Mouse (Mus musculus): ENCODE measurements around the gene Slc39a2. TPM values are rescaled to one million over a fixed set of nuclear protein-coding genes. Genes with fewer than 3 reads are reported as not detected.

Gene Slc39a2
- total and polyA plus RNA-seq, 2 experiments from 2014 or later: 0.26 TPM; not detected in 1

GRCm38 (mm10) chr14:51929309-51929943 lies 36.7 kb downstream of the Slc39a2 start:
- Histone ChIP-seq H3K9me3 (replicated peaks; ENCODE audit: control insufficient read depth, low read length) (no peaks in the 10 kb centered on the region), H3K4me3 (ENCODE audit: low read depth, low read length) (no peak overlapping the region), H3K4me1 (ENCODE audit: control insufficient read depth, insufficient read depth) (peaks cover 5% of the 10 kb centered on the region; the same call in 1 of the 2 replicates), H3K4me2 (ENCODE audit: low read depth, low read length) (0 out of 2 replicates have a peak overlapping the region, but pooled peaks have one; percentile 27), H3K9ac (replicated peaks; ENCODE audit: low read depth, low read length) (no peak overlapping the region), H3K36me3 (replicated peaks; ENCODE audit: control insufficient read depth, insufficient read depth, low read length) (no peaks in the 10 kb centered on the region), H3K27me3 (ENCODE audit: control insufficient read depth, insufficient read depth, low read length) (no peaks in the 10 kb centered on the region), H3K27ac (ENCODE audit: low read depth) (peak overlapping the region; percentile 44)
- ATAC-seq (ENCODE audit: insufficient read depth, low read depth) (peak; percentile 72), DNase-seq (ENCODE audit: low spot score) (peak; percentile 51)
- WGBS: 62% methylated on average over 8 of the region's 8 CpGs
- TF ChIP-seq EP300 (IDR thresholded peaks at IDR 0.05; ENCODE audit: low read depth) (no peak), CTCF (IDR thresholded peaks at IDR 0.05; ENCODE audit: low read depth) (no peak)

- H3K36me3 ChIP-seq (replicated peaks; ENCODE audit: control insufficient read depth, insufficient read depth, low read length): no peaks in the 10 kb centered on the region
- no peak overlapping the region for H3K4me3 ChIP-seq (ENCODE audit: low read depth, low read length)
- 54% methylated on average over 9 of the region's 9 CpGs for WGBS
- H3K4me2 ChIP-seq (ENCODE audit: low read depth, low read length): 0 out of 2 replicates have a peak overlapping the region, but pooled peaks have one; percentile 27
- peak overlapping the region; percentile 44; the same call in 1 of the 2 replicates for H3K27ac ChIP-seq (ENCODE audit: low read depth)
- H3K9ac ChIP-seq (replicated peaks; ENCODE audit: low read depth, low read length): no peak overlapping the region
- peaks cover 5% of the 10 kb centered on the region; the same call in 1 of the 2 replicates for H3K4me1 ChIP-seq (ENCODE audit: control insufficient read depth, insufficient read depth)
- no peaks in the 10 kb centered on the region; the same call in 1 of the 2 replicates for H3K9me3 ChIP-seq (replicated peaks; ENCODE audit: control insufficient read depth, low read length)
- ATAC-seq (ENCODE audit: insufficient read depth, low read depth) (no peak), DNase-seq (ENCODE audit: low spot score) (no peak)
- H3K27me3 ChIP-seq (ENCODE audit: control insufficient read depth, insufficient read depth, low read length): no peaks in the 10 kb centered on the region
- no peak for TF ChIP-seq CTCF (IDR thresholded peaks at IDR 0.05; ENCODE audit: low read depth)
Observed at GRCm38 (mm10) chr14:51929968-51930367, 37.3 kb downstream of the Slc39a2 start.

GRCm38 (mm10) chr14:51930824-51931223 lies 38.1 kb downstream of the Slc39a2 start:
- Histone ChIP-seq H3K36me3 (replicated peaks; ENCODE audit: control insufficient read depth, insufficient read depth, low read length) (no peaks in the 10 kb centered on the region), H3K27ac (ENCODE audit: low read depth) (no peak overlapping the region), H3K4me1 (ENCODE audit: control insufficient read depth, insufficient read depth) (peaks cover 5% of the 10 kb centered on the region; the same call in 1 of the 2 replicates), H3K4me3 (ENCODE audit: low read depth, low read length) (no peak overlapping the region), H3K4me2 (ENCODE audit: low read depth, low read length) (no peak overlapping the region), H3K9ac (replicated peaks; ENCODE audit: low read depth, low read length) (no peak overlapping the region), H3K27me3 (ENCODE audit: control insufficient read depth, insufficient read depth, low read length) (no peaks in the 10 kb centered on the region), H3K9me3 (replicated peaks; ENCODE audit: control insufficient read depth, low read length) (peaks cover 5% of the 10 kb centered on the region; the same call in 1 of the 2 replicates)
- peak; percentile 82 for DNase-seq (ENCODE audit: low spot score)
- no peak for TF ChIP-seq EP300 (IDR thresholded peaks at IDR 0.05; ENCODE audit: low read depth)
- TF ChIP-seq CTCF (IDR thresholded peaks at IDR 0.05; ENCODE audit: low read depth): peak; percentile 94
- WGBS: 24% methylated on average over 5 of the region's 5 CpGs
- peak; percentile 81 for ATAC-seq (ENCODE audit: insufficient read depth, low read depth)

- no peak overlapping the region for H3K27ac ChIP-seq (ENCODE audit: low read depth)
- DNase-seq (ENCODE audit: low spot score) (no peak), ATAC-seq (ENCODE audit: insufficient read depth, low read depth) (no peak)
- H3K9me3 ChIP-seq (replicated peaks; ENCODE audit: control insufficient read depth, low read length): peaks cover 5% of the 10 kb centered on the region; the same call in 1 of the 2 replicates
- H3K4me1 ChIP-seq (ENCODE audit: control insufficient read depth, insufficient read depth): peaks cover 5% of the 10 kb centered on the region; the same call in 1 of the 2 replicates
- no peak overlapping the region for H3K4me3 ChIP-seq (ENCODE audit: low read depth, low read length)
- no peak overlapping the region for H3K4me2 ChIP-seq (ENCODE audit: low read depth, low read length)
- no peak overlapping the region for H3K9ac ChIP-seq (replicated peaks; ENCODE audit: low read depth, low read length)
- H3K36me3 ChIP-seq (replicated peaks; ENCODE audit: control insufficient read depth, insufficient read depth, low read length): no peaks in the 10 kb centered on the region
- TF ChIP-seq CTCF (IDR thresholded peaks at IDR 0.05; ENCODE audit: low read depth) (no peak), EP300 (IDR thresholded peaks at IDR 0.05; ENCODE audit: low read depth) (no peak)
- no peaks in the 10 kb centered on the region for H3K27me3 ChIP-seq (ENCODE audit: control insufficient read depth, insufficient read depth, low read length)
- 65% methylated on average over 10 of the region's 10 CpGs for WGBS
Observed at GRCm38 (mm10) chr14:51932092-51933020, 39.7 kb downstream of the Slc39a2 start.

GRCm38 (mm10) chr14:51939005-51939404 lies 46.3 kb downstream of the Slc39a2 start:
- WGBS: 84% methylated on average over 9 of the region's 9 CpGs
- DNase-seq (ENCODE audit: low spot score) (no peak), ATAC-seq (ENCODE audit: insufficient read depth, low read depth) (no peak)
- Histone ChIP-seq H3K4me3 (ENCODE audit: low read depth, low read length) (no peak overlapping the region), H3K4me1 (ENCODE audit: control insufficient read depth, insufficient read depth) (no peaks in the 10 kb centered on the region), H3K36me3 (replicated peaks; ENCODE audit: control insufficient read depth, insufficient read depth, low read length) (no peaks in the 10 kb centered on the region), H3K27me3 (ENCODE audit: control insufficient read depth, insufficient read depth, low read length) (no peaks in the 10 kb centered on the region), H3K9ac (replicated peaks; ENCODE audit: low read depth, low read length) (no peak overlapping the region), H3K4me2 (ENCODE audit: low read depth, low read length) (no peak overlapping the region), H3K9me3 (replicated peaks; ENCODE audit: control insufficient read depth, low read length) (peaks cover 5% of the 10 kb centered on the region), H3K27ac (ENCODE audit: low read depth) (no peak overlapping the region)
- TF ChIP-seq CTCF (IDR thresholded peaks at IDR 0.05; ENCODE audit: low read depth) (no peak), EP300 (IDR thresholded peaks at IDR 0.05; ENCODE audit: low read depth) (no peak)

Data from heart, postnatal 0 days (tissue).